Mouse (Mus musculus) midbrain, postnatal 0 days (tissue): ENCODE measurements at regions not wholly inside any gene's neighbourhood (a gene's known extent, or its start where the extent isn't known, plus 50 kb on each side); places are given as distances from the start of the nearest gene placed in this dataset.

Experiments used
- ATAC-seq: fragments of 200-750 bp; cut with Nextera tagmentation; 2 replicates; pipeline ENCODE4 v1.8.0; 2017; ENCODE audit warnings: moderate number of reproducible peaks, mild to moderate bottlenecking, moderate TSS enrichment, moderate library complexity; ENCODE audit not compliant: low FRiP score
- DNase-seq: peaks from one replicate; pipeline ENCODE4 v3.0.0-alpha.2; 2015; ENCODE audit warnings: low spot score
- H3K27ac ChIP-seq: fragments of 300-500 bp; sonication (generic); 2 replicates; pipeline ENCODE4 v1.5.1; 2014; ENCODE audit warnings: low read depth, mild to moderate bottlenecking, low read length, mixed read lengths
- H3K27me3 ChIP-seq: fragments of 300-500 bp; sonication (generic); 2 replicates; pipeline ENCODE4 v1.6.1; 2014; ENCODE audit warnings: low read length, control low read depth, mixed read lengths; ENCODE audit not compliant: insufficient read depth
- H3K36me3 ChIP-seq: fragments of 300-500 bp; sonication (generic); 2 replicates; pipeline ENCODE4 v1.6.1; 2014; ENCODE audit warnings: low read length, control low read depth, mixed read lengths; ENCODE audit not compliant: insufficient read depth
- H3K4me1 ChIP-seq: fragments of 300-500 bp; sonication (generic); 2 replicates; pipeline ENCODE4 v1.6.1; 2014; ENCODE audit warnings: mild to moderate bottlenecking, control low read depth, antibody characterized with exemption, low read length, mixed read lengths; ENCODE audit not compliant: insufficient read depth
- H3K4me2 ChIP-seq: fragments of 300-500 bp; sonication (generic); 2 replicates; pipeline ENCODE4 v1.6.1; 2014; ENCODE audit warnings: low read depth, mild to moderate bottlenecking, low read length, mixed read lengths; ENCODE audit not compliant: poor library complexity, severe bottlenecking
- H3K4me3 ChIP-seq: fragments of 300-500 bp; sonication (generic); 2 replicates; pipeline ENCODE4 v1.5.1; 2014; ENCODE audit warnings: low read depth, mild to moderate bottlenecking, low read length, moderate library complexity
- H3K9ac ChIP-seq: fragments of 300-500 bp; sonication (generic); replicated peaks from 2 replicates; pipeline ENCODE4 v1.6.1; 2014; ENCODE audit warnings: mild to moderate bottlenecking, low read length, moderate library complexity, mixed read lengths; ENCODE audit not compliant: poor library complexity, severe bottlenecking
- H3K9me3 ChIP-seq: fragments of 300-500 bp; sonication (generic); 2 replicates; pipeline ENCODE4 v1.6.1; 2016; ENCODE audit warnings: low read length, control low read depth
- CTCF ChIP-seq: IDR thresholded peaks from 2 replicates; pipeline ENCODE4 v1.5.1; 2016; ENCODE audit warnings: antibody characterized with exemption, mild to moderate bottlenecking
- WGBS: fragments of 180-500 bp; shearing (Covaris S2); extraction: QIAGEN DNeasy Blood & Tissue Kit; methylation state at CpG from one replicate; pipeline ENCODE4 v1.1.7; 2014; 5-methylcytosine and 5-hydroxymethylcytosine counted together

DNA sequence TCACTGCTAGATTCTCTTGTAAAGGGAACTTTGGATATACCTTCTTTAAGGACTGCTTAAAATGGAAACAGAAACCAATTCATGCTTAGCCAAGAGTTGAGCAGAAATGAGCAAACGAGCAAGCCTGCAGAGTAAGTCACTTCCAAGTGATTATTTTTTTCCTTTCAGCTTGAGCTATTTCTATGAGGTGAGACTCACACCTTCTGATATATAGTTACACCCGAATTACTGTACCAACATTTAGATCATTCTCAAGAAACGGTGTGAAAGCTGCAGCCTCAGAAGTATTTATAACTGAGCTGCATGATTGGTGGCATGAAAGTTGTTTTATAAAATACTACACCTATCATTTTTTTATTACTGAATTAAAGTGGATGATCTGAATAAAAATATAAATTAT lies 771.9 kb upstream of the 4930452B06Rik start:
- no peak overlapping the region for H3K4me2 ChIP-seq
- no peaks in the 10 kb centered on the region for H3K9me3 ChIP-seq
- no peaks in the 10 kb centered on the region for H3K27me3 ChIP-seq
- no peak overlapping the region for H3K9ac ChIP-seq
- H3K4me3 ChIP-seq: no peak overlapping the region
- ATAC-seq: no peak
- DNase-seq: no peak
- no peaks in the 10 kb centered on the region for H3K36me3 ChIP-seq
- TF ChIP-seq CTCF: no peak
- 73% methylated on average over 3 of the region's 3 CpGs for WGBS
- no peaks in the 10 kb centered on the region for H3K4me1 ChIP-seq
- H3K27ac ChIP-seq: no peak overlapping the region

DNA sequence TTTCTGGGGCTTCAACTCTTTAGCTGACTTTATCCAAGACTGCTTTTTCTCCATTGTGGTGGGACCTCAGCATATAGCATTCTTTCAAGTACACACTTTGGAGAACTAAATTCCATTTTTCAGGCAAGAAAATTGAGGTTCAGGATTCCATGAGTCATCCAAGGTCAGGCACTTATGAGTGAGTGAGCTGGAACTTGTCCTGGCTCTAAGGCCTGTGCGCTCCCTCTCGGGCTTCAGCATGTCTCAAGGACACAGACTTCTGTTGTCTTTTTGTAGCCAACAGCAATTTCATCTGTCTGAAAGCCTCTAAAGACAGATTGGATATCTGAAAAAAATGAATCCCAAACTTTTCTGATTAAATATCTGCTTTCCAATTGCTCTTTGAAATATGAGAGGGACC lies 769.1 kb upstream of the 4930452B06Rik start:
- no peak overlapping the region for H3K4me2 ChIP-seq
- no peak for DNase-seq
- H3K27me3 ChIP-seq: no peaks in the 10 kb centered on the region
- ATAC-seq: no peak
- WGBS: 98% methylated on average over 2 of the region's 2 CpGs
- H3K36me3 ChIP-seq: no peaks in the 10 kb centered on the region
- no peaks in the 10 kb centered on the region for H3K4me1 ChIP-seq
- H3K27ac ChIP-seq: no peak overlapping the region
- no peak overlapping the region for H3K9ac ChIP-seq
- no peak overlapping the region for H3K4me3 ChIP-seq
- H3K9me3 ChIP-seq: no peaks in the 10 kb centered on the region
- no peak for TF ChIP-seq CTCF

DNA sequence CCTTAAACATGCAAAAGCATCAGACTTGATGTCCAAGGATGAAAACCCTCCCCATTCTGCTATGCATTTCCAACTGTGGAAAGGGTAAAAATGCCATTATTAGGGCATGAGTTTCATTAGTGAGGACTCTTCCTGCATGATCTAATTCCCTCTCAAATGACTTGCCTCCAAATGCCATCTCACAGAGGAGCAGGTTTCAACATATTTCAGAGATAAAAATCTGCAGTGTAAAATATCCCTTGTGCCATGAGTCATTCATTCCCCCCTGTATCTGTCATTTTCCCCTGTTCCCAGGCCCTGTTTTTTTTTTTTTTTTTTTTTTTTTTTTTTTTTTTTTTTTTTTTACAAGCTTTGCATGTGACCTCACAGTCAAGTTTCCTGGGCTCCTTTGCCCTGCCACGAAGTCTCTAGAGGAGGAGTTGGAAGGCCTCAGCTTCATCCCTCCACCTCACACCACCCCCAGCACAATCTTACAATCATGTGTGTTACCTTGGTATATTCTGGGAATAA lies 767.1 kb upstream of the 4930452B06Rik start:
- no peaks in the 10 kb centered on the region for H3K4me1 ChIP-seq
- no peak for TF ChIP-seq CTCF
- DNase-seq: no peak
- H3K27me3 ChIP-seq: no peaks in the 10 kb centered on the region
- no peak overlapping the region for H3K4me3 ChIP-seq
- H3K4me2 ChIP-seq: no peak overlapping the region
- no peak for ATAC-seq
- no peaks in the 10 kb centered on the region for H3K9me3 ChIP-seq
- H3K27ac ChIP-seq: no peak overlapping the region
- WGBS: 64% methylated on average over 1 of the region's 1 CpGs
- no peaks in the 10 kb centered on the region for H3K36me3 ChIP-seq
- H3K9ac ChIP-seq: no peak overlapping the region

DNA sequence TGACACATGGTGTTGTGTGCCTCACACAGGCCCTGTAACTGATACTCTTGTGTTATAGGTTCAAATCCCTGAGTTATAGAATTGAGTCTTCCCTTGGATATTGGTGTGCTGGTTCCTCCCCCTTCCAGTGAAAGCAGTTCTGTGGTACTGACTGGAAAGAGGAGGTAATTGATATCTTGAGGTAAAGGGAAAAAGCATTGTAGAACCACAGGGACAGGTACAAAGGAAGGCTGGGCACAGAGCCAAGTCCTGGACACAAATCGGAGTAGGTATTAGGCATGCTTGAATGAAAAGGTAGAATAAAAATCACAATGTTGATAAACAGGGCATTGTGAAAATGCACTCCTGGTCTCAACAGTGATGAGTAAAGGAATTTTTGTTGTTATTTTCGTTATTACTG lies 765.8 kb upstream of the 4930452B06Rik start:
- no peak for TF ChIP-seq CTCF
- WGBS: 73% methylated on average over 2 of the region's 2 CpGs

DNA sequence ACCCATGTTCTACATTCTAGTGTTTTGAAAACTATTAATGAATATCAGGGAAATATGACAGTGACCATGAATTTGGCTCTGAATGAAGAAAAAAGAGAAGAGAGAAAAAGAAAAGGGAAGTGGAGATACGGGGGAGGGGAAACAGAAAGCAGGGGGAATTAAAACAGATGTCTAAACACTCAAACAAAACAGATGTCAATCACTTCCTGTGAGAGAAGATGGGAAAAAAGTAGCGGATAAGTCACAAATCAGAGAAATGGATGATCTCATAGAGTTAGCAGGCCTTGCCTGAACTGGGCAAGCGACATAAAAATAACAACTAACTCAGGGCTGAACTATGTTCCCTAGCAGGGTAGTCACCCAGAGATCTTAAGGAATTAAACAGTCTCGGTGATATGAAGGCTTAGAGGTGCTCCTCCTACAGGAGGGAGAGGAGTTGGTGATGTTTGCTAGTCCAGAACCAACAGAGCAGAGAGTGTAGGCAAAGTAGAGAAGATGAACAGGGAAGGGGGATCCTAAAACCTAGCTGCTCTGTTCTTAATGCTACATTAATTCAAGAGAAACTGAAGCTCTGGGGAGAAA lies 745.9 kb upstream of the 4930452B06Rik start:
- ATAC-seq (no peak), DNase-seq (no peak)
- Histone ChIP-seq H3K27ac (no peak overlapping the region), H3K27me3 (no peaks in the 10 kb centered on the region), H3K4me3 (no peak overlapping the region), H3K9me3 (no peaks in the 10 kb centered on the region), H3K36me3 (no peaks in the 10 kb centered on the region), H3K4me2 (no peak overlapping the region), H3K9ac (no peak overlapping the region), H3K4me1 (no peaks in the 10 kb centered on the region)
- no peak for TF ChIP-seq CTCF
- WGBS: 63% methylated on average over 4 of the region's 4 CpGs

More for the DNA sequence above, 765.8 kb upstream of the 4930452B06Rik start:
- Histone ChIP-seq H3K4me1 (no peaks in the 10 kb centered on the region), H3K9me3 (no peaks in the 10 kb centered on the region), H3K27me3 (no peaks in the 10 kb centered on the region), H3K36me3 (no peaks in the 10 kb centered on the region), H3K9ac (no peak overlapping the region), H3K27ac (no peak overlapping the region), H3K4me2 (no peak overlapping the region), H3K4me3 (no peak overlapping the region)
- no peak for DNase-seq
- ATAC-seq: no peak

DNA sequence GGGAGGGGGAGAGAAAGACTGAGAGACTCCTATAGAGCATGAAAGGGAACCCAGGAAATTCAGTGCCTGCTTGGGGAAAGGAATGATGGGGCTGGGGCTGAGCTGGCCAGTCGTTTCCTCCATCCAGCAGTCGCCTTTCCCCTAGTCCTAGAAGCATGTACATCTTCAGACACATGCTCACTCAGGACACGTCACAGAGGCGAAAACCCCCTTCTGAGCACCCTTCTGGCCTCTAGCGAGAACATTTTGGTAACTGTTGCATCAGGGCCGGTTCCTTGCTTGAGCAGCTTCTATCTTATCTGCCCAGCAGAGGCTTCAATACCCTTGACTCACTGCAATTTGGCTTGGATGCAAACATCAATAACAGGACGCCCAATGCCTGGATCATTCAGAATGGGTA lies 737.6 kb upstream of the 4930452B06Rik start:
- H3K36me3 ChIP-seq: no peaks in the 10 kb centered on the region
- no peaks in the 10 kb centered on the region for H3K27me3 ChIP-seq
- DNase-seq: no peak
- no peak overlapping the region for H3K27ac ChIP-seq
- no peak overlapping the region for H3K9ac ChIP-seq
- H3K4me1 ChIP-seq: no peaks in the 10 kb centered on the region
- 79% methylated on average over 7 of the region's 7 CpGs for WGBS
- TF ChIP-seq CTCF: no peak
- no peaks in the 10 kb centered on the region for H3K9me3 ChIP-seq
- H3K4me2 ChIP-seq: no peak overlapping the region
- H3K4me3 ChIP-seq: no peak overlapping the region
- ATAC-seq: no peak
